8 mouse cellular contexts compared by ENCODE assay signal in genomic region chr7:132373594-132374378, GRCm38 (mm10). TPM values are rescaled to one million over a fixed set of nuclear protein-coding genes. Genes with fewer than 3 reads are reported as not detected.
DNase-seq lines count a peak whose midpoint lies in the region; ATAC-seq and TF ChIP-seq lines count a peak whose summit lies in the region.

No protein-coding gene starts in this region.

- H3K27me3 ChIP-seq in midbrain, embryonic 16.5 days (ENCODE audit: control insufficient read depth, insufficient read depth, low read depth, low read length) = no peaks in the 10 kb centered on the region

- intact Hi-C loops in heart, postnatal 14 days (cut with DNase I) = no loop called here

- H3K4me2 ChIP-seq in midbrain, embryonic 16.5 days (ENCODE audit: low read length) = no peak overlapping the region

- peak; percentile 37; the same call in 1 of the 2 replicates for ATAC-seq in granulocyte monocyte progenitor cell, adult 5-6 weeks (replicated peaks; ENCODE audit: poor library complexity, severe bottlenecking)
- 0 out of 2 replicates have a peak, but pooled peaks have one; percentile 42 for ATAC-seq in midbrain, embryonic 16.5 days
- no peak for ATAC-seq in monocyte, adult 5-6 weeks (replicated peaks; ENCODE audit: insufficient number of reproducible peaks, low FRiP score, low TSS enrichment, poor library complexity, severe bottlenecking)

- H3K9me3 ChIP-seq in midbrain, embryonic 16.5 days (replicated peaks; ENCODE audit: control insufficient read depth, low read length, poor library complexity, severe bottlenecking) = no peaks in the 10 kb centered on the region

- peaks cover 10% of the 10 kb centered on the region for H3K4me1 ChIP-seq in midbrain, embryonic 16.5 days (ENCODE audit: control insufficient read depth, insufficient read depth, low read length)

- H3K27ac ChIP-seq in midbrain, embryonic 16.5 days (ENCODE audit: low read length) = peak overlapping the region; percentile 61; the same call in 1 of the 2 replicates

- WGBS in midbrain, embryonic 16.5 days = 68% methylated on average over 10 of the region's 10 CpGs

- no peak overlapping the region for H3K4me3 ChIP-seq in midbrain, embryonic 16.5 days (ENCODE audit: low read depth, low read length)

- peak; percentile 28 for DNase-seq in layer of hippocampus, adult 11-12 months (ENCODE audit: low spot score)
- no peak for DNase-seq in layer of hippocampus, postnatal 25 days (ENCODE audit: extremely low spot score in 1 of 2, low spot score in 1 of 2)
- DNase-seq in brain, embryonic 14.5 days (ENCODE audit: low read depth) = no peak
- DNase-seq in B cell, adult 2 months = no peak
- no peak for DNase-seq in heart, postnatal 14 days

- TF ChIP-seq POLR2A in brain, embryonic 14.5 days (IDR thresholded peaks at IDR 0.05; ENCODE audit: borderline replicate concordance, extremely low read depth, insufficient read depth, insufficient read length, poor library complexity, severe bottlenecking) = no peak

- H3K9ac ChIP-seq in midbrain, embryonic 16.5 days (ENCODE audit: low read depth, low read length) = no peak overlapping the region

- TF ChIP-seq CTCF in brain, embryonic 14.5 days (IDR thresholded peaks at IDR 0.05; ENCODE audit: borderline replicate concordance, extremely low read depth, insufficient read depth, insufficient read length) = peak; percentile 11; the same call in 1 of the 2 replicates

- H3K36me3 ChIP-seq in midbrain, embryonic 16.5 days (ENCODE audit: control insufficient read depth, insufficient read depth, low read length) = no peaks in the 10 kb centered on the region

RNA-seq across cellular contexts. Expression of gene Chst15, which starts 56.8 kb away (rescaled TPM):
- total RNA-seq in layer of hippocampus, postnatal 25 days (2021) = 10 to 100 TPM; 34.9 to 46.1 TPM
- polyA plus RNA-seq in brain, embryonic 14.5 days (2012; rRNA removed) = 8.5 and 14.4 TPM in 2 replicates
- 10.1 and 22.1 TPM in 2 replicates for total RNA-seq in granulocyte monocyte progenitor cell, adult 5-6 weeks (2014; fragmentation: Nextera tagmentation)
- total RNA-seq in granulocyte monocyte progenitor cell, adult 5-6 weeks (2017) = 4.6 and 6.1 TPM in 2 replicates
- polyA plus RNA-seq in midbrain, embryonic 16.5 days (2015; fragmentation: Nextera tagmentation; extraction: Ambion mirVana) = 11.6 and 12.6 TPM in 2 replicates
- total RNA-seq in monocyte, adult 5-6 weeks (2017) = 15.5 to 25.4 TPM (median 23.5 TPM) in 3 replicates
- 10 to 100 TPM; 11.8 to 12.4 TPM for total RNA-seq in heart, postnatal 14 days (2021)
